Mouse (Mus musculus) mesoderm, embryonic 11.5 days (tissue): ENCODE data around the gene Aipl1.

Experiments
- DNase-seq: peaks from one replicate; pipeline ENCODE4 v3.0.0-alpha.2; 2012; ENCODE audit warnings: low read depth, low spot score

Gene Aipl1

DNA sequence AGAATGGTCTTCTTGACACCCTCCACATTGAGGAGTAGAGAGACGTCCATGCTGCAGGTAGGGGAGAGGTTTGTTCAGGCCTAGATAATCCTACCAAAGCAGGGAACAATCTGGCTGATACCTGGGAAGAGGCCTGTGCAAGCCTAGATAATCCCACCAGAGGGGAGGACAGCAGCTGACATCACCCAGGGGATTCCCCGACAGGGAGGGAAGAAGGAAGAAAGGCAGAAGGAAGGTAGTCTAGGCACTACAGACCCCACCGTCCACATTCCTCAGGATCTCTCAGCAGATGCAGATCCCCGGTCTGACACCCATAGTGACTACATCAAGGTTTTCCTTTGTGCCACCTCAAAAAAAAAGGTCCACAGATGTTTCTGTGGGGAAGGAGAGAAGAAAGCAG lies at the start of gene Aipl1:
Gene Aipl1, minus strand, starts transcription at position 101 of the 400 bp plus-strand sequence.
- no peak for DNase-seq

GRCm38 (mm10) chr11:72086251-72087046 lies 49.1 kb upstream of the Aipl1 start:
- DNase-seq, result no peak

- DNase-seq, result no peak
Measured at GRCm38 (mm10) chr11:72084337-72084736, 47.0 kb upstream of the Aipl1 start.

- DNase-seq, result no peak
Measured at GRCm38 (mm10) chr11:72082601-72083000, 45.3 kb upstream of the Aipl1 start.

- DNase-seq, result no peak
Measured at GRCm38 (mm10) chr11:72080461-72080860, 43.2 kb upstream of the Aipl1 start.

GRCm38 (mm10) chr11:72078647-72079046 lies 41.3 kb upstream of the Aipl1 start:
- DNase-seq, result no peak

GRCm38 (mm10) chr11:72078056-72078455 lies 40.7 kb upstream of the Aipl1 start:
- DNase-seq, result no peak

DNA sequence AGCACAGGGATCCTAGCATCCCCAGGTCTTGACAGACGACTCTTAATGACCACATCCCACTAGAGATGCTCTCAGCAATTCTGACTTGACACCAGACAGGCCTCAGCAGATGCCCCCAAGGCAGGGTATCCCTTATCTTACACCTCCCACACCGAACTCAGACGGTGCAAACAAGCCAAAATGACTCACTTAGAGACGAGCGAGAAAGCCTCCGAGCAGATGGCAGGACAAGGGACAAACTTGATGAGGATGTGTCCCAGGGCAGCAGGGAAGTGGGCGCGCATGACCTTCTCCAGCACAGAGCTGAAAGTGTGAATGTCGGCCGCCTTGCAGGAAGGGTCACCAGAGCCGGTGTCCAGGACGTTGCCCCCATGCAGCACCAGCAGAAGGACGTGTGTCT lies 36.9 kb upstream of the Aipl1 start:
- DNase-seq, result no peak

- DNase-seq, result no peak
Measured at GRCm38 (mm10) chr11:72072331-72072905, 35.1 kb upstream of the Aipl1 start.

- DNase-seq, result no peak
Measured at GRCm38 (mm10) chr11:72070733-72071132, 33.4 kb upstream of the Aipl1 start.

DNA sequence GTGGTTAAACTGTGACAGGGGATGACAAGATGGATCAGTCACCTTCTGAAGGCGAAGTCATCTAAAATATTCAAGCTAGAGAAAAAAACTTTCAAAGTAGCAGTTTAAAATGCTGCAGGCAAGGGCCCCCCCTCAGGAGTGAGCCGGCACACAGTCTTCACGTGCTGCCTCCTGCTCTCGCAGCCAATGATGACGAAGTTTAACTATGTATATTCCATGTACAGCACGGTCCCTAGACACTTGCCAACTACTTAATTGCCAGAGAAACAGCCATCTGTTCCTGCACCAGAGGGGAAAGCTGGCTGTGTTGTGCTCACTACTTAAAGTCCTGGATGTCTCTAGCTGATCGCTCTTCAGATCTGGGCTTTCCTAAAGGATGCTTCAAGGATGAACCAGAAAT lies 30.7 kb upstream of the Aipl1 start:
- no peak for DNase-seq

DNA sequence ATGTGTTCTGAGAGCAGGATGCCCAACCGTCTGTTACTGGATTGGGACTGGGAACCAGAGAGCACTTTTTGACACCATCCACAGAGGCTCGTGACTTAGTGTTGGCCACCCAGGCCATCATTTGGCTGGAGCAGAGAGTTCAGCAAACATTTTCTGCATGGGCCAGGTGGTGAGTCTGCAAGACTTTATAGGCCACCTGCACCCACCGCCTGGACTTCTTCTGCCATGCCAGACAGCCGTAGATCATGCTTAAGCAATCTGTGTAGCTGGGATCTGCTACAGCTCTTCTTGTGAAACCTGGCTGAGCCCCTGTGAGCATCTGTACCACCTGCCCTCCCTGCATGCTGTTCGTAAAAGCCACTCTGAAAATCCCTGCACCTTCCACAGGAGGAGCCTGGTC lies 30.0 kb upstream of the Aipl1 start:
- DNase-seq, result no peak

GRCm38 (mm10) chr11:72066330-72066729 lies 29.0 kb upstream of the Aipl1 start:
- DNase-seq, result no peak

DNA sequence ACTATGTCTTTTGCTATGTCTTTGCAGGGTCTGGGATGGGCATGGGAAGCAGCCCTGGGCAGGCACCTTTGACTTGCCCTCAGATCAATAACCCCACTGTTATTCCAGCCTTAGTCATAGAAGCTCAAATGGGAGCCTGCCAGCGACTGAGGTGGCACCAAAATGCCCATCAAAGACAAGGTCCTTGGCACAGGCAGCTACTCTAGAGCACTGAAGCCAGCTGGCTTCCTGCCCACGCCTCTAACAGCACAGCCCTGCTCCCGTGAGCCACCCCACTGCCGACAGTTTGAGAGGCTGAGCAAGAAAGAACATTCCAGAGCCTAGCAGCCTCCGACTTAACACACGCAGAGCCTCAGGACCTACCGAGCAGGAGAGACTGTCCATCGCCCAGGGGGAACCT lies 27.8 kb upstream of the Aipl1 start:
- DNase-seq, result no peak

GRCm38 (mm10) chr11:72064414-72064813 lies 27.1 kb upstream of the Aipl1 start:
- DNase-seq, result no peak

DNA sequence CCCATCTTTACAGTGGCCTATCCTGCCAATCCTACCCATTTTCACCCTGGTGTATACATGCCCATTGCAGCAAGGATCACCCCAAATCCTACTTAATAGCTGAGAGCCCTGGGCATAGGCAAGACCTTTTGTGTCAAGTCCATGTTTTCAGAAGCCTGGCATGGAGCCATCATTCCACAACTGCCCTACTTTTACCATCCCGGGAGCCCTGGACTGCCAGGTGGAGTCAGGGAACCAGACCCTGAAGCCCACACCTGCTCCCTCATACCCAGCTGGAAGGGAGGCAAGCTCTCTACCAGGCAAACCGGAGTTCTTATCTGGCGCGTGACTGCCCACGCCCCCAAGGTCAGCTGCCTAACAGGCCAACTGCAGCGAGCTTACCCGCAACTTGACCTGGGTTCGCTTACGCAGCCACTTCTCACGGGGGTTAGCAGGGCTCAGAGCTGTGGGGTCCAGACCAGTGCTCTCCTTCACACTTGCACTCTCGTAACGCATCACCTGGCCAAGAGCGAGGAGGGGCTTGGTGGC lies 23.8 kb upstream of the Aipl1 start:
- DNase-seq, result no peak

DNA sequence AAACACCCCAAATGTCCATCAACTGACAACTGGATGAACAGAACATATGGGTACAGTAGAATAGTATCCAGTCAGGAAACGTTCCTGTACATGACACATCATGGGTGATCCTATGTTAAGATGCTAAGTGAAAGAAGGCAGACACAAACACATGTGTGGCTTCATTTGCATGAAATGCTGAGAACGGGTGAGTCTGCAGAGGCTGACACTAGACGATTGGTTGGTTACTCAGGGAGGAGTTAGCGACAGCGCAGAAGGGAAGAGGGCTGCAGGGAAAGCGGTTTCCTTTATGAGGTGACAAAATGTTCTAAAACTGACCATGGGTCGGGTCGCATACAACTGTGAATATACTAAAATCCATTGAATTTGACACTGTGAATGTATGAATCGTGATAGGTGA lies 23.1 kb upstream of the Aipl1 start:
- no peak for DNase-seq

- no peak for DNase-seq
Measured at GRCm38 (mm10) chr11:72057166-72057565, 19.9 kb upstream of the Aipl1 start.

DNA sequence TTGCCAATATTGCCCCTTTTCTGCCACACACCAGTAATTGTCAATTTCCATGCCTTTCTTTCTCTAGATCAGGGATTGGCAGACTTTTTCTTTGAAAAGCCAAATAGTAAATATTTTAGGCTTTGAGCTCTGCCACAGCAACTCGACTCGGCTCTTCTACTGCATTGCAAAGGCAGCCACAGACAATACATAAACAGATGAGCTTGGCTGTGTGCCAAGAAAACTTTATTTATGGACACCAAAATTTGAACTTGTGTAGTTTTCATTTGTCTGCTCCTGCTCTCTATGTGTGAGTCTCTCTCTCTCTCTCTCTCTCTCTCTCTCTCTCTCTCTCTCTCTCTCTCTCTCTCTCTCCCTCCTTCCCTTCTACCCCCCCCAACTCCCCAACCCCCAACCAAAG lies 17.9 kb upstream of the Aipl1 start:
- no peak for DNase-seq

- DNase-seq, result peak; percentile 77
Measured at GRCm38 (mm10) chr11:72052636-72053035, 15.3 kb upstream of the Aipl1 start.

GRCm38 (mm10) chr11:72052221-72052620 lies 14.9 kb upstream of the Aipl1 start:
- no peak for DNase-seq

DNA sequence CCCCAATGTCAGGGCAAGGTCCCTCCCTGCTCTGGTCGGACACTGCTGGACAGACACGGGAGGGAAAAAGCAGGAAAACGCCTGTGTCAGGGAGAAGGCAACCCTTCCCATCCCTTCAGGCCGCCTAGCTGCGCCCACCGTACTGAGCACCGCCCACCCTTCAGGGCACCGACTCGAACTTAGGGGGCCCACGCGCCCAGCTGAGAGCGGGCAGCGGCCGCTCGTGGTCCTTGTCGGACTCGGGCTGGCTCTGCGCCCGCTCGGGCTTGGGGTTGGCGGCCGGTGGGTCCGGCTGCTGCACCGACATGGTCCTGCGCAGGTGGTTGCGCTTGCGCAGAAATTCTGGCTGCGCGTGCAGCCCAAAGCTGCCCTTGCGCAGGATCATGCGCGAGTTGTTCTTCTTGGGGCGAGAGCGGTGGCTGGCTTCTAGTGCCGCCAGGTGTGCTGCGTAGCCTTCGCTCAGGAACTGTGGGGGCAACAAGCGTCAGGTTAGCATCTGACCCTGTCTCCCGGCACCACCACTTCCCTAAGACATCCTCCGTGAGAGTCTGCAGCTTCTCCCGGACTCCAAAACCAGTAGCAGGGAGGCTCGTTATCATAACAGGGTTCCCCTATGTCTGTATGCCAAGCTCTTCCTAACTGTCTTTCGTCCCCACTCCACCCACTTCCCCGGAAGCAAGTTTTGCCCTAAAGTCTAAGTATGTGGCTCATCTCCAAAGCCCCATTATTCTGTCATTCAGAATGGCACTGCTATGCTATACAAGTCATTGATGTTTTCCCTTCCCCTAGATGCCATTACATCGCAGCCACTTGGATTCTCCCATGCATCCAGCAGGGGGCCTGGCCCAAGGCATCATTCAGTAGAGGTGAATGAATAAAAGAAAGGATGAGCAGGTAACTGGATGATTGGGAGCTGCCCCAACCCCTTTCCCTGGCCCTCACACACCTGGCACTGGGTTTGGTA lies 13.9 kb upstream of the Aipl1 start:
- DNase-seq, result peak; percentile 63
